Comparison of ENCODE assay signal across 24 mouse cellular contexts in genomic region chr10:3417408-3417807, GRCm38 (mm10). TPM values are rescaled to one million over a fixed set of nuclear protein-coding genes. Genes with fewer than 3 reads are reported as not detected.
A peak's percentile ranks its signal among the peaks of the same experiment; 100 is the strongest.
DNase-seq lines count a peak whose midpoint lies in the region; ATAC-seq and TF ChIP-seq lines count a peak whose summit lies in the region.
"Had no signal": no experiment of that assay in that cellular context is flagged by ENCODE, and none has a peak within 500 bp of the region (broad histone marks: within the 10 kb centered on the region; RNA-seq: fewer than 3 reads in every experiment).

No protein-coding gene starts in this region.

- intact Hi-C loops in heart, adult 2 months (cut with DNase I): no loop called here
- intact Hi-C loops in heart, postnatal 14 days (cut with DNase I): loop anchor here (5.0 kb wide), 1 partner anchor 85 kb away; no protein-coding TSS in a partner anchor
- intact Hi-C loops in heart, postnatal 10 days (cut with DNase I): loop anchor here (5.0 kb wide), 1 partner anchor 80 kb away; no protein-coding TSS in a partner anchor

- peak overlapping the region; percentile 77 for H3K27ac ChIP-seq in heart, adult 2 months
- peak overlapping the region; percentile 95 for H3K27ac ChIP-seq in heart, embryonic 16.5 days (ENCODE audit: low read length)
- H3K27ac ChIP-seq: embryonic facial prominence, embryonic 12.5 days; hindbrain, postnatal 0 days; limb, embryonic 12.5 days; midbrain, embryonic 10.5 days; stomach, postnatal 0 days had no signal

- TF ChIP-seq EP300 in heart, adult 2 months (IDR thresholded peaks at IDR 0.05; ENCODE audit: insufficient read depth, low read depth, low read length): no peak

- peaks cover 10% of the 10 kb centered on the region for H3K4me1 ChIP-seq in heart, adult 2 months (ENCODE audit: control insufficient read depth, insufficient read depth, low read length)
- peaks cover 66% of the 10 kb centered on the region for H3K4me1 ChIP-seq in heart, embryonic 16.5 days (ENCODE audit: control insufficient read depth, insufficient read depth, low read length)
- H3K4me1 ChIP-seq: embryonic facial prominence, embryonic 12.5 days; midbrain, embryonic 10.5 days had no signal

- peaks cover 2% of the 10 kb centered on the region; the same call in 1 of the 2 replicates for H3K79me2 ChIP-seq in heart, adult 2 months (replicated peaks; ENCODE audit: control insufficient read depth, insufficient read depth, low read length)

- no peak for TF ChIP-seq CTCF in heart, adult 2 months (IDR thresholded peaks at IDR 0.05)

- H3K9me3 ChIP-seq in heart, embryonic 16.5 days (replicated peaks; ENCODE audit: control insufficient read depth, low read length): no peaks in the 10 kb centered on the region
- H3K9me3 ChIP-seq: embryonic facial prominence, embryonic 12.5 days; G1E; limb, embryonic 12.5 days; midbrain, embryonic 10.5 days had no signal

- peaks cover 7% of the 10 kb centered on the region; the same call in 1 of the 2 replicates for H3K36me3 ChIP-seq in heart, adult 2 months (ENCODE audit: control insufficient read depth, insufficient read depth, low read length)
- H3K36me3 ChIP-seq in heart, embryonic 16.5 days (ENCODE audit: control insufficient read depth, insufficient read depth): no peaks in the 10 kb centered on the region
- H3K36me3 ChIP-seq: embryonic facial prominence, embryonic 12.5 days; G1E; limb, embryonic 12.5 days; midbrain, embryonic 10.5 days had no signal

- H3K27me3 ChIP-seq in heart, adult 2 months (ENCODE audit: control insufficient read depth, insufficient read depth, low read length): no peaks in the 10 kb centered on the region
- H3K27me3 ChIP-seq in heart, embryonic 16.5 days (ENCODE audit: control insufficient read depth, insufficient read depth, low read length): no peaks in the 10 kb centered on the region
- H3K27me3 ChIP-seq: CH12.LX; embryonic facial prominence, embryonic 12.5 days; limb, embryonic 12.5 days; Patski had no signal

- WGBS in heart, adult 2 months: 32% methylated on average over 4 of the region's 4 CpGs
- 22% methylated on average over 4 of the region's 4 CpGs for WGBS in heart, embryonic 16.5 days

- no peak for TF ChIP-seq POLR2A in heart, adult 2 months (IDR thresholded peaks at IDR 0.05; ENCODE audit: insufficient read depth, low read depth, low read length)

- H3K4me3 ChIP-seq in heart, adult 2 months: no peak overlapping the region
- no peak overlapping the region for H3K4me3 ChIP-seq in heart, embryonic 16.5 days (ENCODE audit: low read length)
- H3K4me3 ChIP-seq: embryonic facial prominence, embryonic 12.5 days; limb, embryonic 12.5 days; midbrain, embryonic 10.5 days had no signal

- peak overlapping the region; percentile 13; the same call in 1 of the 2 replicates for H3K4me2 ChIP-seq in heart, embryonic 16.5 days (ENCODE audit: low read depth, low read length)
- H3K4me2 ChIP-seq: embryonic facial prominence, embryonic 12.5 days; limb, embryonic 12.5 days; liver, embryonic 11.5 days had no signal

- DNase-seq in heart, adult 2 months: no peak
- DNase-seq in heart, postnatal 14 days: no peak
- no peak for DNase-seq in heart, postnatal 10 days
- DNase-seq in right cerebral cortex, postnatal 10 days (ENCODE audit: low spot score in 2 of 2): peak; percentile 69 to 84
- DNase-seq in right cerebral cortex, adult 2 months (ENCODE audit: low spot score in 2 of 2): no peak
- DNase-seq in telencephalon, adult 2 months (ENCODE audit: low read depth, low spot score): peak; percentile 38
- DNase-seq: B cell, adult 2 months; cerebellum, adult 2 months; cerebellum, postnatal 25 days; kidney, adult 9 months; kidney, postnatal 25 days; liver, postnatal 0 days had no signal

- H3K9ac ChIP-seq in heart, adult 2 months (ENCODE audit: low read depth, low read length): no peak overlapping the region
- no peak overlapping the region for H3K9ac ChIP-seq in heart, embryonic 16.5 days (ENCODE audit: low read length)
- H3K9ac ChIP-seq: embryonic facial prominence, embryonic 12.5 days; limb, embryonic 12.5 days; liver, postnatal 0 days had no signal

- peak; percentile 38; the same call in 1 of the 2 replicates for ATAC-seq in heart, embryonic 16.5 days (replicated peaks; ENCODE audit: extremely low read depth, insufficient read depth, low FRiP score)
- ATAC-seq: hindbrain, postnatal 0 days; intestine, embryonic 16.5 days; liver, postnatal 0 days; lung, postnatal 0 days; Patski had no signal

RNA-seq across cellular contexts. Expression of gene Ppp1r14c, which starts 51.6 kb away (rescaled TPM):
- total RNA-seq in heart, adult 2 months (2021): 100 to 1,000 TPM; 156 to 164 TPM
- 90.7 and 107 TPM in 2 replicates for polyA plus RNA-seq in heart, adult 2 months (2012; rRNA removed)
- 100 to 1,000 TPM; 246 to 292 TPM for total RNA-seq in heart, postnatal 14 days (2021)
- 287 and 302 TPM in 2 replicates for polyA plus RNA-seq in heart, embryonic 16.5 days (2015; fragmentation: Nextera tagmentation; extraction: Ambion mirVana)
- total RNA-seq in heart, postnatal 10 days (2021): 100 to 1,000 TPM; 252 to 325 TPM
- total RNA-seq: CH12.LX had no signal
- polyA plus RNA-seq: G1E had no signal

Comparison
In these comparisons a context has a peak if more than half of its experiments do, and no peak if none do; other contexts are left out.
1. DNase-seq: peak in right cerebral cortex, postnatal 10 days (2 of 2) and telencephalon, adult 2 months (single experiment); none in heart, adult 2 months (0 of 2), heart, postnatal 14 days (0 of 2), heart, postnatal 10 days (0 of 2) and right cerebral cortex, adult 2 months (0 of 2).